Mouse (Mus musculus) forelimb bud, embryonic 11.5 days (tissue): ENCODE measurements at regions not wholly inside any gene's neighbourhood (a gene's known extent, or its start where the extent isn't known, plus 50 kb on each side); places are given as distances from the start of the nearest gene placed in this dataset.

Source experiments
- DNase-seq: peaks from one replicate; pipeline ENCODE4 v3.0.0-alpha.2; 2012; ENCODE audit warnings: low read depth, low spot score

DNA sequence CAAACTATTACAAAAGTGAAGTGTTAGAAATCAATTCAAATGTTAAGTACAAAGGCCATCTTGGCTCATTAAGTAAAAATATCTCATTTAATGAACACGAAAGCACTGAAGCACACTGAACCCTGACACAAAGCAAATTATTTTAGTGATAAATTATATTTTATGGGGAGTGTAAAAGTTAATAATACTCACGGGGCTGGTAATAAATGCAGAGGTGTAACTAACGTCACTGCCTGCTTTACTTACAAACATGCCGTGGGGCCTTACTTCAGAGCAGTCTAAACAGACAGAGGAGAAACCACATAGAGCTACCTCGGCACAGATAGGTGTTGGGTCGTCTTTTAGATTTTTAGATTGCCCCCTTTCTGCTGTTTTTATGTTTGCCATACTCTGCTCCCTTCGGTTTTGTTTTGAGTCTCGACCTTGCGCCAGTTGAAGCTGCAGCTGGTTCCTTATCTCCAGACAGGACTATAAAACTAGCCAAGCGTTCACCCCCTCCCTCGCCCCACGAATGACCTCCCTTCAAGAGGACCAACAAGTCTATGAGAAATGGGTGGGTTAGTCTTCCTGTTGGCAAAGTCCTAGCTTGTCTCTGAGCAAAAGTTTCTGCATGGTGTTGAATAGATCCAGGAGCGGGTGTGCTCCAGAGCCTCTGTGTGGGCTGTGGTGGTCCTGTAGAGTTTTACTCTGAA, 181.8 kb upstream of the Nr5a2 start:
- no peak for DNase-seq

DNA sequence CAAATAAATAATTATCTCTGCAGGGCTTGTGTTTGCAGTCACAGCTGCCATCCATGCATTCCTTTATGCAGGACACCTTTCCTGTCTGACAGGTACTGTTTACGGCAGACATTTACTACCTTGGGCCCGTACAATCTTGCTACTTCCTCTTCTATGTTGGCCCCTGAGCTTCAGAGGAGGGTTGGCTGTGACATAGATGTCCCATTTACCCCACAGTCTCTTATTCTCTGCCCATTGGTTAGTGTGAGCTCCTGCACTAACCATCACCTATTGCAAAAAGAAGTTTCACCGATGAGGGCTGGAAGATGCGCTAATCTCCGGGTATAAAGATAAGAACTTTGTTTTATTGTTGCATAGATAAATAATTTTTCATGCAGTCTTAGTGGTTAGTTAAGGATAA, 181.1 kb upstream of the Nr5a2 start:
- DNase-seq: no peak

DNA sequence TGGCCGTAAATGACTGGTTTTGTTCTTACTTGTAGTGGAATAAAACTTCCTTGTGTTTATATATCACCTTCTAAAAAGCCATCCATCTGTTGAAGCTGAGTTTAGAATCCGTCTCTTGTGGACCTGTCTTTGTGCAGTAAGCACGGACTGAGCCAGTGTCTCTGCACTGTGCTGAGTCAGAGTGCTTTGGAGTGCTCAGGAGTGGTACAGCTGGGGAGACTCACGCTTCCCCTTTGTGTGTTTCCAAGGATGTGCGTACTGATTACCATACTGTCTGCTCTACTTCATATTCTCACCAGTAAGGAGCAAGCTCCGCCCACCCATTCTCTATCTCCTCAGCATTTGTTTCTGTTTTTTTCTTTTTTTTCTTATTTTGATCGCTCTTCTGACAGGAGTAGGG, 175.9 kb upstream of the Nr5a2 start:
- DNase-seq: no peak

DNA sequence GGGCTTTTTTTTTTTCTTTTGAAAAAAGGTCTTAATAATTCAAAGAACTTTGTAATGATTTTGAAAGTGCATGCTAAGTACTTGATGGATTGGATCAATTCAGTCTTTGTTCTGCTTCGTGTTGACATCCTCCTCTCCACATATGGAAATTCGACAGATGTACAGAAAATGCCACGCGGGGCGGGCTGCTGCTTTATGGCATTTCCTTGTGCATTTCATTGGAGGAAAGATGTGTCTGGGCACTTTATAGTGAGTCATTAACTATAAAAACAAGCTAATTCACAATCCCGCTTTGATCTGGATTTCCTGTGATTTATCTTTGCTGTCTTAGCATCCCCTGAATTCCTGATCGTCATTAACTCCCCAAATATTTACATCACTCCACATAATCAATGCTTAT, 173.5 kb upstream of the Nr5a2 start:
- peak; percentile 52 for DNase-seq

DNA sequence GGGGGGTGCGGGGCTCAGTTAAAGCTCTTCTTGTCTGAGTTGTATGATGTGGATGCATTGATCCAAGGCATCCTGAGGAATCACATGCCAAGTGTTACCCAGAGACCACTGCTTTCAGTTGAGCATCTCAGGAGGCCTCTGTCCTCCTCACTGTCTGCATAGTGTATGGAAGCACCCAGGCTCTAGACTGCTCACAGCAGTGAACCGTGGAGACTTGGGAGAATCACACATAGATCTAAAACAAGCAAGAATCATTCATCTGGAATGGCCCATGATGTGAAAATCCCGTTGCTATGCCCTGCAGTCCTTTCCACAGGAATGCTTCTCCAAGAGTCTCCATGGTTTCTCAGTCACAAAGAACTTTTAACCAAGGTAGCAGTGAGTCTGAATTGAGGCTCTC, 170.0 kb upstream of the Nr5a2 start:
- DNase-seq: no peak

DNA sequence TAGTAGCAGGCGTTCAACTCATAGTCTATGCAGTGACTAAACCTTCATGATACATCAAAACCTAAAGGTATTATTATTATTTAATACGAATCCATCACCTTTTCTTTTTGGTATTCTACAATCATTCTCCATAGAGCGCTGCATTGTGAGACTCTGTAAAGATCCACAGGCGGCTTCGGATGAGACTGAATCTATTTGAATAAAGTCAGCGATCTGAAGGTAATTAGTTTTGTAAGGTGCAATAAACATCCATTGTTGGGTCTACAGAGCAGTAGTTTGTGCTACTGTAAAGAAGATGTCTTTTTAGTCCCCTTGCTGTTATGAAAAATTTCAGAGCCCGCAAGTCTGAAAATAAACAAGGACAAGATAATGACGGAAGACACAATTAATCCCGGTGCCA, 168.9 kb upstream of the Nr5a2 start:
- no peak for DNase-seq

GRCm38 (mm10) chr1:137117866-137118265, 157.6 kb upstream of the Nr5a2 start:
- no peak for DNase-seq

DNA sequence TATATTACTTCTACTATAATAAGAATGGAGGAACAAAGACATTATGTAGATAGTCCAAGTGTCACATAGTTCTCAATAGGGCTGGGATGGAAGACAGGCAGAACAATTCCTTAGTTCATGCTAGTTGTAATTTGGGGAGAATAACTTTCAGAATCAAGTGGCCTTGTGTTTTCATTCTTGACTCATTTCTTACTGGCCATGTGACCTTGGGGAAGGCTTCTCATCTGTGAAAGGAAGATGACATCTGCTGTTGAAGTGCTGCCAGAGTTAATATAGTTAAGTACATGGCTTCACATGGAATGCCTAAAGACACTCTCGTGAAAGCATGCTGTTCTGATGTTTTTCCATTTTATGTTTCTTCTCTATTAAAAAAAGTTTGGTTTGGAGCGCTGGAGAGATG, 146.2 kb upstream of the Nr5a2 start:
- DNase-seq: no peak

GRCm38 (mm10) chr1:137091762-137092161, 131.5 kb upstream of the Nr5a2 start:
- DNase-seq: no peak

DNA sequence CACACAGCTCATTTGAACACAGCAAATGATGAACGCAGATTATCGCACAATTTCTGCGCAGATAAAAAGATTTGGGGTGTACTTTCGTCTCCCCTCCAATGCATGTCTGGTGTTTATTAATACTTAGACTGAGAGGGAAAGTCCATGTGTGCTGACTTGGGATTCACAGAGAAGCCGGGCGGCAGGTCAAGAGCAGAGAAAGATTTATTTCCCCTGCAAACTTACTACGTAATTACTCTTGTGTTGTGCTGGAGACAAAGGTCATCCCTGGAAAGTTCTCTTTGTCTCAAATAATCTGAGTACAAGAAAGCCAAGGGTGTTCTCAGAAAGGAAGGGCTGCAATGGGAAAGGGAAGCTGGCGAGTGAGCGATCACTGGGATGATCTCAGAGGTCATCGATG, 127.9 kb upstream of the Nr5a2 start:
- DNase-seq: no peak

DNA sequence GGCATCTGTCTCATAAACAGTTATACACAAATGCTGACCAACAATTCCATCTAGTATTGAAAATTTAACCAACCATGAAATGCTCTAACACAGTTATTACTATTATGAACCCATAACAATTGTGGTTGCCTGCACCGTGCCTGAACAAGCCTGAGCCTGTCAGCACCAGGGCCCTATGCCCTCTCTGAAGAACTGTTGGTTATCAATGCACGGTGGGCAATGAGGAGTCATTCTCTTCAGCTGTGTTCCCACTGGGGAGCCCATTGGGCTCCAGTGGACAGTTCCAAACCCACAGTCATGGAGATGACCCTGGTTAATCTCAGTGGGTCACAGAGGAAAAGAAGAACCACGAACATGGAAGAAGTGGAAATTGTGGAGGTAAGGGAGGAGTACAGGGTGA, 126.5 kb upstream of the Nr5a2 start:
- no peak for DNase-seq

- no peak for DNase-seq
Measured at GRCm38 (mm10) chr1:137083500-137083899, 123.3 kb upstream of the Nr5a2 start.

GRCm38 (mm10) chr1:137079401-137080003, 119.3 kb upstream of the Nr5a2 start:
- DNase-seq: peak; percentile 20

DNA sequence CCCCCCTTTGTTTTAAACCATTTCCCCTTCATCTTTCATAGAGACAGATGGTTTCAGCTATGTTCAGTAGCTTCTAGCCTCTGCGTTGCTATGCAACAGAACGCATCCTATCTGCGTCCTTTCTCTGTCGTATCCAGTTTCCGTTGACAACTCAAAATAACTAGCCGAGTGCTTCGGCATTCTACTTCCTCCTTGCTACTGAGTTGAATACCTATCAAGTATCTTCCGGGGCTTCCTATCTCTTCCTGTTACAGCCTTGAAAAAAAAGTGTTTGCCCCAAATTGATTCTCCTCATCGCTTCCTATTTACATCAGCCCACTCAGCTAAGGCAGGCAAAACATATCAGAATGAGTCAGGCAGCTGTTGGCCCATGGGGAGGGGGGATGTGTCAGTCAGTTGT, 114.5 kb upstream of the Nr5a2 start:
- no peak for DNase-seq

DNA sequence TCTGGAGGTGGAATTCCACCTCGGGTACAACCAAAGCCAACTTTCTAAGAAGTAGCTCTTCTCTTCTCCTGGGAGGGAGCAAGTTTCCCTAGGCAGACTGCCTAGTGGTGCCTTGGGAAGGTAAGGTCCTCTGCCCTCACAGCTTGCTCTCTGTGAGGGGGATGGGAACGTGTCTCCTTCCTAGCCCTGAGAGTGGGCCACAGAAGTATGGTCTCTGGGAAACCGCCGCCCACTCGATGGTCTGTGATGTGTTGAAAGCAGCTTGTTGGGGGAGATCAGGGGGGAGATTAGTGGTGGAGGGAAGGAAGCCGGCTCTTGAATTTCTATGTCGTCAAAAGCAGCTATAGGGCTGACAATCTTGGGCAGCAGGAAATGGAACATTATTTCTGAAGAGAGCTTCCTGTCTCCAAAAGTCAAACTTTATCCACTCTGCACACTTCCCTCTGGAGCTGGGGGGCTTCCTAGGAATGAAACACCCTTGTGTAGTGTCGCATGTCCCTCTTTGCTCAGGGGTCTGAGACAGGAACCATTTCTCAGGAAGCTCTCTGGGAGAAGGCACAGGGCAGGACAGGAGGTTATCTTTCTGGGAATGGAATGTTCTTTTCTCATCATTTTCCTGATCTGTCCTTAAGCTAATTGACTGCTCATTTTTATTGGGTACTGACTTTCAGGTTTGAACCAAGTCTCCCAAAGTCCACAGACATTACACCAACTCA, 113.8 kb upstream of the Nr5a2 start:
- DNase-seq: no peak

DNA sequence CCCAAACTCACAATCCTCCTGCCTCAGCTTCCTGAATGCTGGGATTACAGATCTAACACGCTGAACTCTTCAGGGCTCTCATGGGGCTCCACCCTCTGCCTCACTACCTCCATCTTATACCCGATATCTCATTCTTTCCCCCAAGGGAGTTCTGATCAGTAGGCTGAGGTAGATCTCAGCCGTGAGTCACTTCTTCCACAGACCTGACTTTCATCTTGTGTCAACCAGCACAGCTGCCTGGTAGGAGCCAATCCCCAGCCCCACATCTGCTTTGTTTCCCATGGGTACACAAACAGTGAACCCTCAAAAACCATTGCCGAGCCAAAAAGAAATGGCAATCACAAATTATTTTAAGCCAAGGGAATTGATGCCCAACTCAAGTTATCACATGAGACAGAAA, 100.7 kb upstream of the Nr5a2 start:
- no peak for DNase-seq

GRCm38 (mm10) chr1:137053134-137053533, 92.9 kb upstream of the Nr5a2 start:
- DNase-seq: no peak

DNA sequence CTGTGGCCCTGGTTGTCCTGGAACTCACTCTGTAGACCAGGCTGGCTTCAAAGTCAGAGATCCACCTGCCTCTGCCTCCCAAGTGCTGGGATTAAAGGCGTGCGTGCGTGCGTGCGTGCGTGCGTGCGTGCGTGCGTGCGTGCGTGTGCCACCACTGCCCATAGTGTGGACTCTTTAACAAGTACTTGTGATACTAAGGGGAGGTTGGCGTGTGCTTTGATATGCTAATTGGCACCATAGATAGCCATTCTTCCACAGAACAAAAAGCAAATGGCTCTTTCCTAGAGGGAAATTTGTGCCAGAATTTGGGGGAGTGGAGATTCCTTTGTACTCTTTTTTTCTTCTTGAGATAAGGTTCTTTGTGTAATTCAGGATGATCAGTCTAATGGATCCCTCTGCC, 91.3 kb upstream of the Nr5a2 start:
- DNase-seq: no peak

GRCm38 (mm10) chr1:137044076-137044475, 83.8 kb upstream of the Nr5a2 start:
- DNase-seq: no peak

DNA sequence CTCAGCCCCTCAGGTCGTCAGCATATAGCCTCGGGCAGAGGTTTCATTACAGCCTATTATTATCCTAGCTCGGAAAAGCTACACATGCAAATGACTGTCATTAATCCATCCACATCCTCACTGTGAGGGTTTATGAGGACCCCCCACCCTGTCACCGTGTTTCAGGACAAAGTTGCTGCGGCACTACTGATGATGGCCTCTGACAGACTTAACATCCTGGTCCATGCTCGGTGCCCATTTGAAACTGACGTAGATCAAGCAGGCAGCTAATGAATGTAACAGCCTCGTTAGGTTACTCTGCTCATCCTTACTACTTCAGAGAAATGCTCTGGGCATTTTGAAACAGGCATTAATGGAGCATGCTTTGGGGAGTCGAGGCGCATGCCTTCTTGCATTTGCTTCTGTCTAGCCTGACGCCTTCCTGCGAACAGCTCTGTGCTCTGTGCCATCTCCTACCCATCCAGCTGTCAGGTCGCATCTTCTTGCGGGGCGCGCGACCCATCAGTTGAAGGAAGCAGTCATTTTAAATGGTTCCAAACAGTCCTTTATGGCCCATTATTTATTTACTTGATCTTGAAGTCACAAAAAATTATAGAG, 82.3 kb upstream of the Nr5a2 start:
- DNase-seq: peak; percentile 11

GRCm38 (mm10) chr1:137040898-137041297, 80.7 kb upstream of the Nr5a2 start:
- DNase-seq: no peak

GRCm38 (mm10) chr1:137034586-137034985, 74.3 kb upstream of the Nr5a2 start:
- DNase-seq: no peak

DNA sequence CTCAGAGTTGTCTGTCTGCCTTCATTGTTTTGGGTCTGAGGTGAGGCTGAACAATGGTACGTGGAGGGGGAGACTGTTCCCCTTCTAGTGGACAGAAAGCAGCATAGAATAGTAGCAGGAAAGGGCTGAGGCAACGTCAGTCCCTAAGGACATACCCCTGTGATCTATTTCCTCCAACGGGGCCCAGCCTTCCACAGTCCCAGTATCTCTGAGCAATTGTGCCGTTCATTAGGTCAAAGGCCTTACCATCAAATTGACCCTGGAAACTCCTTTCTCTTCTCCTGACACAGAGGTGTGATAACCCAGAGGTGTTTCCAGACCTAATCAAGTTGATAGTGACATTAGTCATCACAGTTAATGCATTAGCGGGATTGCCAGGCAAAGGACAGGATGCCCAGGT, 73.4 kb upstream of the Nr5a2 start:
- no peak for DNase-seq
